8 mouse cellular contexts compared by ENCODE assay signal in genomic region chr13:55601611-55602010, GRCm38 (mm10). TPM values are rescaled to one million over a fixed set of nuclear protein-coding genes. Genes with fewer than 3 reads are reported as not detected.
DNase-seq lines count a peak whose midpoint lies in the region; TF ChIP-seq lines count a peak whose summit lies in the region.

No protein-coding gene starts in this region.

- H3K4me1 ChIP-seq in heart, embryonic 10.5 days = peaks cover 16% of the 10 kb centered on the region
- H3K4me1 ChIP-seq in liver, adult 2 months (ENCODE audit: control insufficient read depth, insufficient read depth, low read length) = peaks cover 2% of the 10 kb centered on the region; the same call in 1 of the 2 replicates
- peaks cover 4% of the 10 kb centered on the region for H3K4me1 ChIP-seq in testis, adult 2 months (ENCODE audit: control insufficient read depth, insufficient read depth, low read length)

- H3K36me3 ChIP-seq in heart, embryonic 10.5 days = peaks cover 42% of the 10 kb centered on the region
- peaks cover 7% of the 10 kb centered on the region for H3K36me3 ChIP-seq in liver, adult 2 months (ENCODE audit: control insufficient read depth, insufficient read depth, low read length)
- peaks cover 2% of the 10 kb centered on the region; the same call in 1 of the 2 replicates for H3K36me3 ChIP-seq in testis, adult 2 months (ENCODE audit: control insufficient read depth, insufficient read depth, low read length)

- no peak for TF ChIP-seq POLR2A in liver, adult 2 months (IDR thresholded peaks at IDR 0.05; ENCODE audit: extremely low read depth, insufficient read depth, low read length)
- no peak for TF ChIP-seq POLR2A in testis, adult 2 months (IDR thresholded peaks at IDR 0.05; ENCODE audit: control insufficient read depth, low read depth, low read length)

- H3K9ac ChIP-seq in liver, adult 2 months (ENCODE audit: low read depth, low read length) = no peak overlapping the region

- no peaks in the 10 kb centered on the region for H3K27me3 ChIP-seq in heart, embryonic 10.5 days (ENCODE audit: insufficient read depth, poor library complexity, severe bottlenecking)
- H3K27me3 ChIP-seq in liver, adult 2 months (ENCODE audit: control insufficient read depth, insufficient read depth, low read length) = no peaks in the 10 kb centered on the region
- no peaks in the 10 kb centered on the region for H3K27me3 ChIP-seq in testis, adult 2 months (ENCODE audit: control insufficient read depth, insufficient read depth, low read length)

- peak; percentile 78 for TF ChIP-seq CTCF in liver, adult 2 months (IDR thresholded peaks at IDR 0.05; ENCODE audit: low read depth, low read length)
- TF ChIP-seq CTCF in testis, adult 2 months (IDR thresholded peaks at IDR 0.05; ENCODE audit: control insufficient read depth, insufficient read depth, insufficient replicate concordance, low read depth, low read length) = peak; percentile 79; the same call in 1 of the 2 replicates

- no peaks in the 10 kb centered on the region for H3K9me3 ChIP-seq in heart, embryonic 10.5 days

- H3K27ac ChIP-seq in heart, embryonic 10.5 days = no peak overlapping the region
- no peak overlapping the region for H3K27ac ChIP-seq in liver, adult 2 months (replicated peaks; ENCODE audit: insufficient read depth, low read depth, low read length)
- H3K27ac ChIP-seq in testis, adult 2 months (ENCODE audit: control insufficient read depth, insufficient read depth, low read depth, low read length) = no peak overlapping the region

- peaks cover 5% of the 10 kb centered on the region; the same call in 1 of the 2 replicates for H3K79me2 ChIP-seq in liver, adult 2 months (ENCODE audit: control insufficient read depth, insufficient read depth, low read length)

- WGBS in heart, embryonic 10.5 days = 5% methylated on average over 3 of the region's 3 CpGs
- whole genome bisulfite sequencing in liver, adult 2 months = 2% methylated on average over 3 of the region's 3 CpGs

- H3K4me3 ChIP-seq in heart, embryonic 10.5 days = no peak overlapping the region
- no peak overlapping the region for H3K4me3 ChIP-seq in liver, adult 2 months (ENCODE audit: insufficient read depth, low read depth, low read length)
- no peak overlapping the region for H3K4me3 ChIP-seq in testis, adult 2 months (ENCODE audit: control insufficient read depth, low read depth, low read length)

- peak; percentile 70 to 93 for DNase-seq in heart, adult 18-20 months
- no peak for DNase-seq in heart, embryonic 10.5 days (ENCODE audit: low spot score)
- peak; percentile 62 for DNase-seq in cerebellum, adult 11-12 months
- peak; percentile 84 to 87 for DNase-seq in frontal cortex, postnatal 36 days (ENCODE audit: low spot score in 2 of 2)
- DNase-seq in kidney, adult 8-10 months = peak; percentile 43 to 84
- peak; percentile 32 for DNase-seq in liver, adult 2 months (ENCODE audit: extremely low read depth, low read depth, low spot score)
- peak; percentile 88 for DNase-seq in neural tube, embryonic 10.5 days (ENCODE audit: extremely low spot score, low spot score)

RNA-seq across cellular contexts. Expression of gene B4galt7, which starts 1.9 kb away (rescaled TPM):
- total RNA-seq in heart, adult 18-20 months (2021) = 1 to 10 TPM; 8.3 to 9.4 TPM
- polyA plus RNA-seq in heart, embryonic 10.5 days (2016; fragmentation: Nextera tagmentation; extraction: Ambion mirVana) = 23.9 and 27.6 TPM in 2 replicates
- 7.9 and 9.2 TPM in 2 replicates for total RNA-seq in liver, adult 2 months (2014; rRNA removed)
- polyA plus RNA-seq in liver, adult 2 months (2012; rRNA removed) = 12.3 and 14.8 TPM in 2 replicates
- 13.0 and 15.6 TPM in 2 replicates for polyA plus RNA-seq in testis, adult 2 months (2012; rRNA removed)

RNA-seq across cellular contexts. Expression of gene Caml, which starts 21.2 kb away (rescaled TPM):
- 10 to 100 TPM; 11.6 to 11.7 TPM for total RNA-seq in heart, adult 18-20 months (2021)
- 31.3 and 41.8 TPM in 2 replicates for polyA plus RNA-seq in heart, embryonic 10.5 days (2016; fragmentation: Nextera tagmentation; extraction: Ambion mirVana)
- total RNA-seq in liver, adult 2 months (2014; rRNA removed) = 27.1 and 33.4 TPM in 2 replicates
- 13.4 and 14.6 TPM in 2 replicates for polyA plus RNA-seq in liver, adult 2 months (2012; rRNA removed)
- 24.8 and 26.8 TPM in 2 replicates for polyA plus RNA-seq in testis, adult 2 months (2012; rRNA removed)

RNA-seq across cellular contexts. Expression of gene Tmed9, which starts 28.1 kb away (rescaled TPM):
- 100 to 1,000 TPM in 1 of 2 experiments, 10 to 100 TPM in 1; 87.3 to 109 TPM for total RNA-seq in heart, adult 18-20 months (2021)
- 129 and 173 TPM in 2 replicates for polyA plus RNA-seq in heart, embryonic 10.5 days (2016; fragmentation: Nextera tagmentation; extraction: Ambion mirVana)
- 45.2 and 45.5 TPM in 2 replicates for total RNA-seq in liver, adult 2 months (2014; rRNA removed)
- 45.5 and 62.2 TPM in 2 replicates for polyA plus RNA-seq in liver, adult 2 months (2012; rRNA removed)
- polyA plus RNA-seq in testis, adult 2 months (2012; rRNA removed) = 35.4 and 36.5 TPM in 2 replicates

RNA-seq across cellular contexts. Expression of gene Fam193b, which starts 30.7 kb away (rescaled TPM):
- 10 to 100 TPM; 11.7 to 14.3 TPM for total RNA-seq in heart, adult 18-20 months (2021)
- polyA plus RNA-seq in heart, embryonic 10.5 days (2016; fragmentation: Nextera tagmentation; extraction: Ambion mirVana) = 25.9 and 44.0 TPM in 2 replicates
- total RNA-seq in liver, adult 2 months (2014; rRNA removed) = 11.1 and 11.7 TPM in 2 replicates
- 39.9 and 67.8 TPM in 2 replicates for polyA plus RNA-seq in liver, adult 2 months (2012; rRNA removed)
- 28.5 and 28.8 TPM in 2 replicates for polyA plus RNA-seq in testis, adult 2 months (2012; rRNA removed)

RNA-seq across cellular contexts. Expression of gene Ddx46, which starts 33.2 kb away (rescaled TPM):
- 10 to 100 TPM; 19.2 to 22.3 TPM for total RNA-seq in heart, adult 18-20 months (2021)
- polyA plus RNA-seq in heart, embryonic 10.5 days (2016; fragmentation: Nextera tagmentation; extraction: Ambion mirVana) = 26.8 and 36.4 TPM in 2 replicates
- total RNA-seq in liver, adult 2 months (2014; rRNA removed) = 14.6 and 18.6 TPM in 2 replicates
- 5.5 and 6.8 TPM in 2 replicates for polyA plus RNA-seq in liver, adult 2 months (2012; rRNA removed)
- polyA plus RNA-seq in testis, adult 2 months (2012; rRNA removed) = 25.3 and 27.7 TPM in 2 replicates
